Mouse (Mus musculus) myocyte (in vitro differentiated cells): ENCODE data around the gene Fubp1.

Experiments used
- CEBPB ChIP-seq: IDR thresholded peaks from 2 replicates; pipeline ENCODE4 v1.6.1; 2011; ENCODE audit warnings: mild to moderate bottlenecking, moderate library complexity; ENCODE audit not compliant: poor library complexity, insufficient read depth, severe bottlenecking
- E2F4 ChIP-seq: IDR thresholded peaks from one replicate; pipeline ENCODE4 v1.6.1; 2011; ENCODE audit warnings: mild to moderate bottlenecking, control low read depth, moderate library complexity; ENCODE audit not compliant: insufficient read depth
- MAX ChIP-seq: IDR thresholded peaks from one replicate; pipeline ENCODE4 v1.6.1; 2011; ENCODE audit warnings: low read depth, mild to moderate bottlenecking, control low read depth
- MYOG ChIP-seq, 3 experiments: IDR thresholded peaks; one replicate each; pipeline ENCODE4 v1.6.1; 2011; ENCODE audit warnings: control low read depth in 2 of 3, low read depth in 2 of 3, mild to moderate bottlenecking in 2 of 3; ENCODE audit not compliant: insufficient read length in 2 of 3, control insufficient read depth in 1 of 3, insufficient read depth in 1 of 3
- POLR2A ChIP-seq: IDR thresholded peaks from one replicate; pipeline ENCODE4 v1.6.1; 2011; ENCODE audit warnings: low read depth, mild to moderate bottlenecking, control low read depth, moderate library complexity; ENCODE audit not compliant: insufficient read length
- POLR2AphosphoS2 ChIP-seq: IDR thresholded peaks from one replicate; pipeline ENCODE4 v1.6.1; 2011; ENCODE audit warnings: low read depth, control low read depth; ENCODE audit not compliant: insufficient read length
- TCF12 ChIP-seq: IDR thresholded peaks from one replicate; pipeline ENCODE4 v1.6.1; 2011; ENCODE audit warnings: mild to moderate bottlenecking, control low read depth; ENCODE audit not compliant: poor library complexity, insufficient read depth, severe bottlenecking
- USF1 ChIP-seq: IDR thresholded peaks from one replicate; pipeline ENCODE4 v1.6.1; 2011; ENCODE audit warnings: low read depth, mild to moderate bottlenecking, control low read depth, moderate library complexity

DNA sequence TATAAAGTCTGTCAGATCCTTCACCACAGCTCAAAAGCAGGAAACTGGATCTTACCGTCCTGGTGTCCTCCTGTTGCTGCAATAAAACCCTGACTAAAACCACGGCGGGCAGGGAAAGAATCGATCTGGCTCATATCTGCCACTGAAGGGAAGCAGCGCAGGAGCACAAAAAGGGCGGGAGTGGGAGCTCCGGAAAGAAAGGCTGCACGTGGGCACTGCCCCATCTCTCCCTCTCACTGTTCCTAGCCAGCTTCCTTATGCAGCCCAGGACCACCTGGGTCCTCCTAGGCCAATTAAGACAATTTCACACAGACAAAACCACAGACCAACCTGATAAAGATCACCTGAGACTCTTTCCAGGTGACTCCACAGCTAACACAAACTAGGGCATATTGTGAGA is 51.2 kb downstream of the Fubp1 start:
- TF ChIP-seq CEBPB: no peak
- TF ChIP-seq POLR2AphosphoS2: no peak
- no peak for TF ChIP-seq USF1
- TF ChIP-seq MYOG (IDR thresholded peaks at IDR 0.05; ENCODE audit: control insufficient read depth in 1 of 3, insufficient read depth in 1 of 3, insufficient read length in 2 of 3, low read depth in 2 of 3): no peak
- TF ChIP-seq E2F4: no peak
- no peak for TF ChIP-seq POLR2A
- no peak for TF ChIP-seq TCF12
- no peak for TF ChIP-seq MAX
